Mouse (Mus musculus) right cerebral cortex, postnatal 14 days (tissue): ENCODE measurements at regions not wholly inside any gene's neighbourhood (a gene's known extent, or its start where the extent isn't known, plus 50 kb on each side); places are given as distances from the start of the nearest gene placed in this dataset.
A peak's percentile ranks its signal among the peaks of the same experiment; 100 is the strongest.
"Not testable (repeated sequence)": the region's sequence is repeated elsewhere in the genome, so short reads cannot be mapped to it uniquely, and the experiment has no call there.

Experiments used
- DNase-seq: peaks from one replicate; pipeline ENCODE4 v3.0.0; 2022

- DNase-seq, result no peak
Observed at GRCm38 (mm10) chr13:44480128-44480527, 249.1 kb upstream of the Jarid2 start.

GRCm38 (mm10) chr13:44482661-44483060 lies 246.6 kb upstream of the Jarid2 start:
- DNase-seq, result no peak

GRCm38 (mm10) chr13:44484582-44485329 lies 244.5 kb upstream of the Jarid2 start:
- DNase-seq, result no peak

- no peak for DNase-seq
Observed at GRCm38 (mm10) chr13:44490935-44491465, 238.3 kb upstream of the Jarid2 start.

GRCm38 (mm10) chr13:44493884-44494283 lies 235.4 kb upstream of the Jarid2 start:
- no peak for DNase-seq

- DNase-seq, result no peak
Observed at GRCm38 (mm10) chr13:44495450-44495849, 233.8 kb upstream of the Jarid2 start.

GRCm38 (mm10) chr13:44496596-44496995 lies 232.7 kb upstream of the Jarid2 start:
- DNase-seq, result no peak

GRCm38 (mm10) chr13:44500896-44501295 lies 228.4 kb upstream of the Jarid2 start:
- DNase-seq, result not testable (repeated sequence)

- no peak for DNase-seq
Observed at GRCm38 (mm10) chr13:44501777-44502321, 227.4 kb upstream of the Jarid2 start.

- DNase-seq, result peak; percentile 47
Observed at GRCm38 (mm10) chr13:44502612-44503256, 226.5 kb upstream of the Jarid2 start.

GRCm38 (mm10) chr13:44503257-44503950 lies 225.9 kb upstream of the Jarid2 start:
- DNase-seq, result no peak

- no peak for DNase-seq
Observed at GRCm38 (mm10) chr13:44504455-44504854, 224.8 kb upstream of the Jarid2 start.

GRCm38 (mm10) chr13:44506975-44507374 lies 222.3 kb upstream of the Jarid2 start:
- DNase-seq, result no peak

- no peak for DNase-seq
Observed at GRCm38 (mm10) chr13:44509526-44510159, 219.6 kb upstream of the Jarid2 start.

- no peak for DNase-seq
Observed at GRCm38 (mm10) chr13:44513378-44514285, 215.6 kb upstream of the Jarid2 start.

GRCm38 (mm10) chr13:44514636-44515158 lies 214.6 kb upstream of the Jarid2 start:
- no peak for DNase-seq

GRCm38 (mm10) chr13:44516863-44517262 lies 212.4 kb upstream of the Jarid2 start:
- DNase-seq, result no peak

GRCm38 (mm10) chr13:44517312-44517711 lies 212.0 kb upstream of the Jarid2 start:
- DNase-seq, result no peak

GRCm38 (mm10) chr13:44518215-44518614 lies 211.1 kb upstream of the Jarid2 start:
- no peak for DNase-seq

- DNase-seq, result no peak
Observed at GRCm38 (mm10) chr13:44523516-44523915, 205.8 kb upstream of the Jarid2 start.

- no peak for DNase-seq
Observed at GRCm38 (mm10) chr13:44530867-44531564, 198.3 kb upstream of the Jarid2 start.
